Mouse (Mus musculus) MEL (cell line): ENCODE results near the gene Mfap4. TPM values are rescaled to one million over a fixed set of nuclear protein-coding genes. Genes with fewer than 3 reads are reported as not detected.

Experiments used
- DNase-seq: peaks from one replicate; pipeline ENCODE4 v3.0.0; 2011; ENCODE audit warnings: low read depth, low spot score
- H3K27ac ChIP-seq: 2 replicates; pipeline ENCODE4 v1.5.1; 2012; ENCODE audit warnings: low read depth, mild to moderate bottlenecking, control low read depth, low read length, moderate library complexity; ENCODE audit not compliant: control insufficient read depth
- H3K27me3 ChIP-seq, 2 experiments: fragments of 150-350 bp in 1 of 2; sonication (generic) in 1 of 2; 2 replicates each; pipeline ENCODE4 v1.6.1; 2012; ENCODE audit warnings: low read length in 2 of 2, mild to moderate bottlenecking in 2 of 2, improper control_type of control experiment in 1 of 2, moderate library complexity in 1 of 2; ENCODE audit not compliant: insufficient read depth in 2 of 2, control insufficient read depth in 1 of 2
- H3K36me3 ChIP-seq, 2 experiments: 2 replicates each; pipeline ENCODE4 v1.6.1; 2012 to 2014; ENCODE audit warnings: low read length in 2 of 2, improper control_type of control experiment in 1 of 2, inconsistent platforms in 1 of 2, mild to moderate bottlenecking in 1 of 2; ENCODE audit not compliant: insufficient read depth in 2 of 2, control insufficient read depth in 1 of 2
- H3K4me1 ChIP-seq, 2 experiments: fragments of 150-350 bp in 1 of 2; sonication (generic) in 1 of 2; 2 replicates each; pipeline ENCODE4 v1.6.1; 2012; ENCODE audit warnings: low read length in 2 of 2, improper control_type of control experiment in 1 of 2, mild to moderate bottlenecking in 1 of 2; ENCODE audit not compliant: insufficient read depth in 2 of 2, control insufficient read depth in 1 of 2
- H3K4me3 ChIP-seq, 2 experiments: fragments of 150-350 bp in 1 of 2; sonication (generic) in 1 of 2; 2 replicates each; pipeline ENCODE4 v1.5.1; 2012; ENCODE audit warnings: low read depth in 2 of 2, low read length in 2 of 2, mild to moderate bottlenecking in 2 of 2, moderate library complexity in 2 of 2, control low read depth in 1 of 2, improper control_type of control experiment in 1 of 2; ENCODE audit not compliant: control insufficient read depth in 1 of 2, insufficient read depth in 1 of 2
- H3K79me2 ChIP-seq: 2 replicates; pipeline ENCODE4 v1.6.1; 2012; ENCODE audit warnings: mild to moderate bottlenecking, low read length, moderate library complexity; ENCODE audit not compliant: control insufficient read depth, poor library complexity, insufficient read depth
- H3K9ac ChIP-seq: 2 replicates; pipeline ENCODE4 v1.6.1; 2012; ENCODE audit warnings: low read depth, mild to moderate bottlenecking, control low read depth, low read length, moderate library complexity; ENCODE audit not compliant: control insufficient read depth, poor library complexity, severe bottlenecking
- H3K9me3 ChIP-seq: fragments of 150-350 bp; sonication (generic); replicated peaks from 2 replicates; pipeline ENCODE4 v1.6.1; 2012; ENCODE audit warnings: mild to moderate bottlenecking, low read length, improper control_type of control experiment, moderate library complexity; ENCODE audit not compliant: insufficient read depth
- BHLHE40 ChIP-seq: IDR thresholded peaks from 2 replicates; pipeline ENCODE4 v1.6.1; 2012; ENCODE audit warnings: low read depth, mild to moderate bottlenecking, inconsistent platforms, low read length, improper control_type of control experiment, borderline replicate concordance
- CHD1 ChIP-seq: IDR thresholded peaks from 2 replicates; pipeline ENCODE4 v1.6.1; 2012; ENCODE audit warnings: low read depth, mild to moderate bottlenecking, inconsistent platforms, low read length, improper control_type of control experiment
- CTCF ChIP-seq, 3 experiments: IDR thresholded peaks in 2 of 3; conservative IDR thresholded peaks in 1 of 3; 2 replicates each; pipeline ENCODE4 v1.5.1; 2011 to 2012; ENCODE audit warnings: low read length in 3 of 3, low read depth in 2 of 3, mild to moderate bottlenecking in 2 of 3, improper control_type of control experiment in 1 of 3, inconsistent platforms in 1 of 3, mixed read lengths in 1 of 3, moderate library complexity in 1 of 3; ENCODE audit not compliant: control insufficient read depth in 1 of 3, insufficient read depth in 1 of 3, poor library complexity in 1 of 3, severe bottlenecking in 1 of 3
- ELF1 ChIP-seq: IDR thresholded peaks from 2 replicates; pipeline ENCODE4 v1.6.1; 2014; ENCODE audit warnings: low read depth, mild to moderate bottlenecking, inconsistent platforms, low read length, improper control_type of control experiment, moderate library complexity
- ETS1 ChIP-seq: IDR thresholded peaks from 2 replicates; pipeline ENCODE4 v1.6.1; 2012; ENCODE audit warnings: low read depth, mild to moderate bottlenecking, inconsistent platforms, low read length, improper control_type of control experiment, moderate library complexity
- GABPA ChIP-seq: IDR thresholded peaks from 2 replicates; pipeline ENCODE4 v1.6.1; 2012; ENCODE audit warnings: low read depth, mild to moderate bottlenecking, inconsistent platforms, low read length, improper control_type of control experiment, moderate library complexity
- JUND ChIP-seq: IDR thresholded peaks from 2 replicates; pipeline ENCODE4 v1.6.1; 2011; ENCODE audit warnings: low read depth, mild to moderate bottlenecking, improper control_type of control experiment, low read length
- KAT2A ChIP-seq: conservative IDR thresholded peaks from 2 replicates; pipeline ENCODE4 v1.6.1; 2012; ENCODE audit warnings: low read depth, low read length, improper control_type of control experiment, inconsistent platforms
- MAFK ChIP-seq: IDR thresholded peaks from 2 replicates; pipeline ENCODE4 v1.6.1; 2011; ENCODE audit warnings: low read depth, mild to moderate bottlenecking, low read length, improper control_type of control experiment, borderline replicate concordance
- MXI1 ChIP-seq: IDR thresholded peaks from 2 replicates; pipeline ENCODE4 v1.6.1; 2011; ENCODE audit warnings: mild to moderate bottlenecking, low read depth, low read length, improper control_type of control experiment
- NELFE ChIP-seq: IDR thresholded peaks from 2 replicates; pipeline ENCODE4 v1.6.1; 2011; ENCODE audit warnings: low read depth, low read length, improper control_type of control experiment
- POLR2A ChIP-seq, 2 experiments: IDR thresholded peaks; 2 replicates each; pipeline ENCODE4 v1.6.1; 2011 to 2012; ENCODE audit warnings: low read length in 2 of 2, mild to moderate bottlenecking in 2 of 2, control low read depth in 1 of 2, improper control_type of control experiment in 1 of 2, low read depth in 1 of 2, moderate library complexity in 1 of 2; ENCODE audit not compliant: control insufficient read depth in 1 of 2, insufficient read depth in 1 of 2, poor library complexity in 1 of 2
- POLR2AphosphoS2 ChIP-seq: IDR thresholded peaks from 2 replicates; pipeline ENCODE4 v1.6.1; 2011; ENCODE audit warnings: low read length, improper control_type of control experiment
- POLR2AphosphoS5 ChIP-seq: IDR thresholded peaks from 2 replicates; pipeline ENCODE4 v1.6.1; 2012; ENCODE audit warnings: low read depth, borderline replicate concordance, mild to moderate bottlenecking, inconsistent platforms, low read length, moderate library complexity, mixed read lengths
- TBP ChIP-seq: IDR thresholded peaks from 2 replicates; pipeline ENCODE4 v1.8.0; 2011; ENCODE audit warnings: low read depth, low read length, improper control_type of control experiment
- TCF12 ChIP-seq: IDR thresholded peaks from 2 replicates; pipeline ENCODE4 v1.6.1; 2014; ENCODE audit warnings: low read depth, mild to moderate bottlenecking, inconsistent platforms, low read length, improper control_type of control experiment, moderate library complexity
- UBTF ChIP-seq: IDR thresholded peaks from 2 replicates; pipeline ENCODE4 v1.6.1; 2012; ENCODE audit warnings: low read depth, mild to moderate bottlenecking, inconsistent platforms, low read length, improper control_type of control experiment, moderate library complexity, borderline replicate concordance; ENCODE audit not compliant: insufficient read depth
- USF1 ChIP-seq: IDR thresholded peaks from 2 replicates; pipeline ENCODE4 v1.6.1; 2014; ENCODE audit warnings: low read depth, mild to moderate bottlenecking, inconsistent platforms, low read length, improper control_type of control experiment, moderate library complexity
- USF2 ChIP-seq, 2 experiments: IDR thresholded peaks; 2 replicates each; pipeline ENCODE4 v1.6.1; 2011 to 2012; ENCODE audit warnings: improper control_type of control experiment in 2 of 2, low read length in 2 of 2, borderline replicate concordance in 1 of 2, inconsistent platforms in 1 of 2, low read depth in 1 of 2, mild to moderate bottlenecking in 1 of 2; ENCODE audit not compliant: insufficient read depth in 1 of 2
- ZC3H11A ChIP-seq: IDR thresholded peaks from 2 replicates; pipeline ENCODE4 v1.6.1; 2012; ENCODE audit warnings: low read depth, mild to moderate bottlenecking, inconsistent platforms, low read length, improper control_type of control experiment
- ZKSCAN1 ChIP-seq: IDR thresholded peaks from 2 replicates; pipeline ENCODE4 v1.6.1; 2012; ENCODE audit warnings: low read depth, mild to moderate bottlenecking, inconsistent platforms, low read length, improper control_type of control experiment, moderate library complexity
- ZMIZ1 ChIP-seq: IDR thresholded peaks from 2 replicates; pipeline ENCODE4 v1.6.1; 2012; ENCODE audit warnings: low read depth, mild to moderate bottlenecking, inconsistent platforms, low read length, improper control_type of control experiment, moderate library complexity
- ZNF384 ChIP-seq: IDR thresholded peaks from 2 replicates; pipeline ENCODE4 v1.6.1; 2012; ENCODE audit warnings: low read depth, mild to moderate bottlenecking, inconsistent platforms, low read length, improper control_type of control experiment
- polyA plus RNA-seq, 2 experiments: library from polyadenylated mRNA; stranded (reverse) in 1 of 2; unstranded in 1 of 2; fragments of >175 nt in 1 of 2; fragments of >200 nt in 1 of 2; gene quantifications; 2 replicates each; pipeline versions ENCODE4 v1.2.1 to v1.2.4; 2012; ENCODE audit warnings: low replicate concordance in 2 of 2, low read depth in 1 of 2; ENCODE audit not compliant: insufficient read length in 2 of 2, insufficient read depth in 1 of 2, missing spikeins in 1 of 2
- total RNA-seq: library from RNA; depleted of rRNA; stranded (reverse); fragments of 300-350 nt; gene quantifications from 2 replicates; pipeline ENCODE4 v1.2.3, GENCODE M21; 2012

The Mfap4 gene
- total and polyA plus RNA-seq, 3 experiments: not detected

DNA sequence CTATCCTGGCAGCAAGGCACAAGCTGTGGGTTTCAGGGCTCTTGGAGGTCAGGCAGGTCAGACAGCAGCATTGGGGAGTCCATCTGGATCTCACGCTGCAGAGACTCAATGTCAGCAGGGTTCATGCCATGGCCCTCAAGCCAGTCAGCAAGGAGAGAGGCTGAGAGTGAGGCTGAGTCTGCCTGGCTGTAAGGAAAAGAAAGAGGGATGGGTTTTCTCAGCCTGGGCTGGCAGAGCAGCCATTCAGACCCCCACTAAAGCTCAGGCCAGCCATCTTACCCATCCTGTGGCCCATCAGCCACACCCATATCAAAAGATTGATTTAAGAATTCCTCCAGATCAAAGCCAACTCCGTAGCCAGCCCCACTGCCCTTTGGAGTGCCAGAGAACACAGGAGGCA is 3.9 kb downstream of the Mfap4 start (continued):
- TF ChIP-seq ZKSCAN1 (no peak), TCF12 (no peak), POLR2A (IDR thresholded peaks at IDR 0.05; ENCODE audit: control insufficient read depth in 1 of 2, insufficient read depth in 1 of 2, low read depth in 1 of 2, low read length in 2 of 2, poor library complexity in 1 of 2) (no peak), POLR2AphosphoS2 (no peak), USF1 (no peak), GABPA (no peak)

DNA sequence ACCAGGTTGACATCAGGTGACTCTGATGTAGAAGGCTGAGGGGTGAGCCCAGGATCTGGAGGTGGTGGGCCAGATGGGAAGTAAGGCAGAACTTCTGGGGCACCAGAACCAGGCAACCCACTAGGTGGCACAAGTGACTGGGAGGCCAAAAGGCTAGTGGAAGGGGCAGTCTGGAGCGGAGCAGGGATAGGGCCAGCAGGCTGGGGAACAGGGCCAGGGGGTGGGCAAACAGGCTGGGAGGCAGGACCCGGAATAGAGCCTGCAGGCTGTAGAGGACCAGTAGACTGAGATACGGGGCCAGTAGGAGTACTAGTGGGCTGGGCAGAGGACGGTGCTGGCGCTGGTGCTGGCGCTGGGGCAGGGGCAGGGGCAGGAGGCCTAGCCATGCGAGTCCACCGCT is 4.6 kb downstream of the Mfap4 start:
- H3K27ac ChIP-seq: no peak overlapping the region
- peaks cover 0 to 9% of the 10 kb centered on the region in 2 experiments; a peak in 3 of 4 replicates for H3K4me1 ChIP-seq
- H3K79me2 ChIP-seq: peaks cover 7% of the 10 kb centered on the region; the same call in 1 of the 2 replicates
- no peaks in the 10 kb centered on the region for H3K9me3 ChIP-seq
- no peak for TF ChIP-seq TBP
- TF ChIP-seq USF2 (IDR thresholded peaks at IDR 0.05; ENCODE audit: borderline replicate concordance in 1 of 2, insufficient read depth in 1 of 2, low read depth in 1 of 2, low read length in 2 of 2): no peak
- no peak for TF ChIP-seq JUND
- TF ChIP-seq CHD1: no peak
- no peak for TF ChIP-seq ETS1
- no peak for TF ChIP-seq MAFK
- TF ChIP-seq ZNF384: no peak
- no peak for TF ChIP-seq KAT2A
- no peak for TF ChIP-seq NELFE
- no peak for TF ChIP-seq ZMIZ1
- no peak for TF ChIP-seq ZC3H11A
- no peak for TF ChIP-seq ELF1
- TF ChIP-seq POLR2AphosphoS5: no peak
- TF ChIP-seq CTCF (IDR thresholded peaks at IDR 0.05 in 2 of 3, conservative IDR thresholded peaks at IDR 0.05 in 1 of 3; ENCODE audit: control insufficient read depth in 1 of 3, insufficient read depth in 1 of 3, low read depth in 2 of 3, low read length in 3 of 3, poor library complexity in 1 of 3, severe bottlenecking in 1 of 3): no peak
- no peak for TF ChIP-seq USF1
- no peak for TF ChIP-seq MXI1
- no peak for TF ChIP-seq BHLHE40
- TF ChIP-seq POLR2A (IDR thresholded peaks at IDR 0.05; ENCODE audit: control insufficient read depth in 1 of 2, insufficient read depth in 1 of 2, low read depth in 1 of 2, low read length in 2 of 2, poor library complexity in 1 of 2): no peak
- TF ChIP-seq UBTF: no peak
- TF ChIP-seq, all 39 proteins: peak for 0
- H3K36me3 ChIP-seq: peaks cover 0 to 5% of the 10 kb centered on the region in 2 experiments; a peak in 3 of 4 replicates
- H3K9ac ChIP-seq: no peak overlapping the region
- DNase-seq: no peak
- H3K27me3 ChIP-seq: no peaks in the 10 kb centered on the region
- H3K4me3 ChIP-seq: no peak overlapping the region
